Mouse (Mus musculus) heart, embryonic 14.5 days (tissue): Measurements from ENCODE around the gene Galnt3. TPM values are rescaled to one million over a fixed set of nuclear protein-coding genes. Genes with fewer than 3 reads are reported as not detected.

Experiments
- ATAC-seq: fragments of 200-750 bp; cut with Nextera tagmentation; 2 replicates; pipeline ENCODE4 v1.8.0; 2017; ENCODE audit warnings: low read depth, moderate TSS enrichment; ENCODE audit not compliant: insufficient number of reproducible peaks, insufficient read depth, low FRiP score
- H3K27ac ChIP-seq, 2 experiments: fragments of 200-500 bp in 1 of 2; fragments of 300-500 bp in 1 of 2; sonication (generic) in 1 of 2; replicated peaks in 1 of 2; 2 replicates each; pipeline ENCODE4 v1.5.1; 2012 to 2014; ENCODE audit warnings: low read depth in 2 of 2, low read length in 2 of 2, control low read depth in 1 of 2, mild to moderate bottlenecking in 1 of 2, mixed read lengths in 1 of 2; ENCODE audit not compliant: control insufficient read depth in 1 of 2, insufficient read depth in 1 of 2
- H3K27me3 ChIP-seq: fragments of 300-500 bp; sonication (generic); 2 replicates; pipeline ENCODE4 v1.6.1; 2014; ENCODE audit warnings: mild to moderate bottlenecking, low read length, control low read depth; ENCODE audit not compliant: control insufficient read depth, insufficient read depth
- H3K36me3 ChIP-seq: fragments of 300-500 bp; sonication (generic); 2 replicates; pipeline ENCODE4 v1.6.1; 2014; ENCODE audit warnings: mild to moderate bottlenecking, control low read depth, low read length, mixed read lengths; ENCODE audit not compliant: control insufficient read depth, insufficient read depth
- H3K4me1 ChIP-seq, 2 experiments: fragments of 200-500 bp in 1 of 2; fragments of 300-500 bp in 1 of 2; sonication (generic) in 1 of 2; 2 replicates each; pipeline ENCODE4 v1.6.1; 2012 to 2014; ENCODE audit warnings: low read length in 2 of 2, control low read depth in 1 of 2, mixed read lengths in 1 of 2; ENCODE audit not compliant: control insufficient read depth in 2 of 2, insufficient read depth in 2 of 2
- H3K4me2 ChIP-seq: fragments of 300-500 bp; sonication (generic); 2 replicates; pipeline ENCODE4 v1.6.1; 2014; ENCODE audit warnings: mild to moderate bottlenecking, low read length
- H3K4me3 ChIP-seq, 2 experiments: fragments of 200-500 bp in 1 of 2; fragments of 300-500 bp in 1 of 2; sonication (generic) in 1 of 2; 2 replicates each; pipeline ENCODE4 v1.5.1; 2012 to 2014; ENCODE audit warnings: low read length in 2 of 2, mild to moderate bottlenecking in 2 of 2, control low read depth in 1 of 2, low read depth in 1 of 2, moderate library complexity in 1 of 2; ENCODE audit not compliant: control insufficient read depth in 1 of 2, insufficient read depth in 1 of 2
- H3K9ac ChIP-seq: fragments of 300-500 bp; sonication (generic); 2 replicates; pipeline ENCODE4 v1.6.1; 2014; ENCODE audit warnings: mild to moderate bottlenecking, low read length
- H3K9me3 ChIP-seq: fragments of 300-500 bp; sonication (generic); 2 replicates; pipeline ENCODE4 v1.6.1; 2016; ENCODE audit warnings: low read length, control low read depth; ENCODE audit not compliant: control insufficient read depth
- WGBS: fragments of 180-500 bp; shearing (Covaris S2); extraction: QIAGEN DNeasy Blood & Tissue Kit; methylation state at CpG from one replicate; pipeline ENCODE4 v1.1.7; 2014; 5-methylcytosine and 5-hydroxymethylcytosine counted together
- polyA plus RNA-seq: library from polyadenylated mRNA; unstranded; fragments of >200 nt; fragmentation: Nextera tagmentation; extraction: Ambion mirVana; gene quantifications from 2 replicates; pipeline ENCODE4 v1.2.1, GENCODE M21; 2014

Gene Galnt3
- polyA plus RNA-seq, 1 experiment from 2014 or later: 0.45 TPM

DNA sequence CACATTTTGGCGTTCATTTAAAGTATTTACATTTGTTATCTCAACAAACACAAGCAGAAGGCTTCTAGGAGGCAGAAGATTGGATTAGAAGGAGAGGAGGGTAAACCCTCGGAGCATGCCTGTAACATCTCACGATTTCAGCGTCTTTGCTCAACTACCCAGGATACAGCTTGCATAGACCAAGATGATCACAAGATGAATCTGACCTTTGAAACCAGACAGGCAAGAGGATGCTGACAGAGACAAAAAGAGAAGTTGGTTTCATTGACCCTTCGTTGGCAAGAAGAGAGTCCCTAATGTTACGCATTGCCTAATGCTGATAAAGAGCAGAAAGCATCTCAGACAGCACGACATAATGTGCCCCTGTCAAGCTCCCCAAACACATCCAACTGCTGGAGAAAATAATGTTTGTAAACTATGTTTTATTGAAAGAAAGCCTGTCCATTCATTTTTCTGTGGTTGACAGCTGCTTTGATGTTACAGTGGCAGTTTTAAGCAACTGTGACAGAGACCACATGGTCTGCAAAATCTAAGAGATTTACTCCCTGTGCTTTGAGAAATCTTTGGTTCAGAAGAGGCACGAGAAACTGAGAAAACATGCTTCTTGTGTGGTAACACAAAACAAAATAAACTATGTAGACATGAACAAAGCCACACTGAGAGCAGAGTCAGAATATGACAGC lies 7.2 kb upstream of the Galnt3 start:
- H3K4me1 ChIP-seq: no peaks in the 10 kb centered on the region
- ATAC-seq: no peak
- H3K27me3 ChIP-seq: peaks cover 3% of the 10 kb centered on the region; the same call in 1 of the 2 replicates
- no peak overlapping the region for H3K4me3 ChIP-seq
- no peak overlapping the region for H3K9ac ChIP-seq
- no peak overlapping the region for H3K27ac ChIP-seq
- H3K4me2 ChIP-seq: no peak overlapping the region
- H3K9me3 ChIP-seq: no peaks in the 10 kb centered on the region
- H3K36me3 ChIP-seq: no peaks in the 10 kb centered on the region
- 46% methylated on average over 8 of the region's 8 CpGs for WGBS

DNA sequence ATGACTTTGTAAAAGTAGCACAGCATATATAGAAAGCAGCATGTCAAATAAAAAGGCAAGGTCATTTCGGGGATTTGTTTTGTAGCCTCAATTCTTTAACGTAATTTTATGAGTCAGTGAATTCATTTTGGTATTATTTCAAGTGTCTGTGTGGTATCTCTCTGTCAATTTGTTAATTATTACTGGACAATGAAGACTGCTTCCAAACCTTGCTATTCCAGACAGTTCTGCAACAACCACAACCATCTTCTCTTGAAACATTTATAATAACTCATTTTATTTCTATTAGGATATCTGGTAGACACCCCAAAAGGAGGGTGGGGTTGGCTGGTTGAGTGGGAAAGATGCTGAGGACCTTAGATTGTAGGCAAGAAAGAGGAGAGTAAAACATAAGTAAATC lies 4.1 kb upstream of the Galnt3 start:
- no peak for ATAC-seq
- peaks cover 27% of the 10 kb centered on the region for H3K27me3 ChIP-seq

DNA sequence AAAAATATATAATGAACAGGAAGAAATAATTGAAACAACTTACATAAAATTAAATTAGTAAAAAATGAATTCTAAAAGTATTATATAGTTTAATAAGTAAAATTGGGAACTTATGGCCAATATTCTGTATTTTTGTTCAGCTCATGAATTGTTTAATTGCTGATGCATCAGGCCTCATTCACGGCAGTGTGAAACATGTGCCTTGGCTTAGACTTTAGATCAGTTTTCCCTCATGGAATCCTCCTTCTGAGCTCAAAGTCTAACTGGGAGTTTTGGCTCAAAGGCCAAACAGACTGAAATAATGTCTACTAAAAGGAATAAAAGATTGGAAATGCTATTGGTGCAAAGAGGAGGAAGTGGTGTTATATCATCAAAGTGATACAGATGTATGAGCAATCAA lies 2.7 kb upstream of the Galnt3 start:
- no peaks in the 10 kb centered on the region for H3K9me3 ChIP-seq
- WGBS: 84% methylated on average over 1 of the region's 1 CpGs
- H3K4me1 ChIP-seq: peaks cover 0 to 4% of the 10 kb centered on the region in 2 experiments; a peak in 2 of 4 replicates
- no peaks in the 10 kb centered on the region for H3K36me3 ChIP-seq
- H3K9ac ChIP-seq: no peak overlapping the region
- ATAC-seq: no peak
- no peak overlapping the region for H3K4me3 ChIP-seq
- H3K27ac ChIP-seq: no peak overlapping the region
- H3K4me2 ChIP-seq: no peak overlapping the region
- peaks cover 34% of the 10 kb centered on the region for H3K27me3 ChIP-seq

More for the DNA sequence above, 4.1 kb upstream of the Galnt3 start:
- Histone ChIP-seq H3K27ac (no peak overlapping the region), H3K9me3 (no peaks in the 10 kb centered on the region), H3K4me2 (no peak overlapping the region), H3K9ac (no peak overlapping the region), H3K4me3 (no peak overlapping the region), H3K36me3 (no peaks in the 10 kb centered on the region), H3K4me1 (peaks cover 0 to 4% of the 10 kb centered on the region in 2 experiments; a peak in 2 of 4 replicates)
- WGBS: 80% methylated on average over 2 of the region's 2 CpGs

DNA sequence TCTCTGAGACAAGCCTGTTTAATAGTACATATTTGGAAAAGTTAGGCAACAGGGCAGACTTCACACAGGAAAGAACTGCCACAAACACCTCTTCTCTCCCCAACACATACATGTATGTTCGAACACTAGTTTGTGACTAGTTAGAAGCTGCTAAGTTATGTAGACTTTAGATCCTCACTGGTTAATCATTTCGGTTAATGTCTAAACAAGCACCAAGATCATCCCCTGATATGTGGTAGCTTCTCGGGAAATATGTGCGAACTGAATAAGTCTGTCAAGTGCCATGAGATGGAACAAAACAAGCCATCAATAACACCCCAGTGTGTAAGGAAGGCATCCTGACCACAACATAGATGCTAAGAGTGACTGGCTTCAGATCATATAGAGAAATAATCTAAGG lies 2.1 kb upstream of the Galnt3 start:
- H3K4me2 ChIP-seq: no peak overlapping the region
- H3K36me3 ChIP-seq: no peaks in the 10 kb centered on the region
- peaks cover 40% of the 10 kb centered on the region for H3K27me3 ChIP-seq
- no peak for ATAC-seq
- 80% methylated on average over 4 of the region's 4 CpGs for WGBS
- no peak overlapping the region for H3K9ac ChIP-seq
- no peak overlapping the region for H3K27ac ChIP-seq
- H3K4me3 ChIP-seq: no peak overlapping the region
- H3K9me3 ChIP-seq: no peaks in the 10 kb centered on the region
- peaks cover 0 to 4% of the 10 kb centered on the region in 2 experiments; a peak in 2 of 4 replicates for H3K4me1 ChIP-seq

DNA sequence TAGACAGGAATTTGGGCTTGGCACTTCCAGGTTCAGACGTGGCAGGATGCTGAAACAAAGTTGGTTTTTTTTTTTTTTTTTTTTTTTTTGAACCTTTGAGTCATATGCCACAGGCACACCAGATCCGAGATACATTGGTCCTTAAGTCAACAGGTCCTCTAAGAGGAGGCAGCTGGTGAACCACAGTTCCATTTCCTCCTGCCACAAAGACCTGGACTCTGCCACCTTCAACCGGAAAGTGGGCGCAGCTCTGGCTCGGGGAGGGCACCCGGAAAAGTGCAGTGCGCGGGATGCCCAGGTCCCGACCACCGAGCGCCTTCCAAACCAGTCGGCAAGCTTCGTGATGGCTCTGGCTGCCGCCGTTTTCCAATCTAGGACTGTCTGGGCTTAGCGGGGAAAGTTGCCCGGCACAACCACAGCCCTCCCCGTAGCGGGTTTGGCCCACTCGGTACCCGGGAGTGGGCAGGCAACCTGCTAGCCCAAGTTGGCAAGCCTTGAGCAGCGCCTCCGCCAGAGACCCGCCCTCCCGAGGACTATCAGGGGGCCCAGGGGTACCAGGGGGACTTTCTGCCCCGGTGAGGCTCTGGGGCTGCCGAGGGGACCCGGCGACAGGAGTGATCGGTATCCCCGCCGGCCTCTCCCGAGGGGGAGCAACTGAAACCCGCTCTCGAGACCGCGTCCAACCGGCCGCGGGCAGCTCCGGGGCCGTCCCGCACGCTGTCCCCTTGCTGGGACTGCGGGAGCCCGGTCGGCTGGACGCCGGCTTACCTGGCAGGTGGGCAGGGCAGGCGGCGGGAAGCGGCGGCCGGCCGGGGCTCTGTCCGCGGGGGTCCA lies 821 bp downstream of the Galnt3 start:
- Histone ChIP-seq H3K27ac (no peak overlapping the region), H3K9ac (peak overlapping the region; percentile 35), H3K4me3 (peak overlapping the region; percentile 51 to 68), H3K9me3 (no peaks in the 10 kb centered on the region), H3K36me3 (no peaks in the 10 kb centered on the region), H3K27me3 (peaks cover 43% of the 10 kb centered on the region), H3K4me2 (peak overlapping the region; percentile 100), H3K4me1 (peaks cover 0 to 4% of the 10 kb centered on the region in 2 experiments; a peak in 2 of 4 replicates)
- ATAC-seq: no peak
- under 1% methylated on average over 50 of the region's 57 CpGs for WGBS

DNA sequence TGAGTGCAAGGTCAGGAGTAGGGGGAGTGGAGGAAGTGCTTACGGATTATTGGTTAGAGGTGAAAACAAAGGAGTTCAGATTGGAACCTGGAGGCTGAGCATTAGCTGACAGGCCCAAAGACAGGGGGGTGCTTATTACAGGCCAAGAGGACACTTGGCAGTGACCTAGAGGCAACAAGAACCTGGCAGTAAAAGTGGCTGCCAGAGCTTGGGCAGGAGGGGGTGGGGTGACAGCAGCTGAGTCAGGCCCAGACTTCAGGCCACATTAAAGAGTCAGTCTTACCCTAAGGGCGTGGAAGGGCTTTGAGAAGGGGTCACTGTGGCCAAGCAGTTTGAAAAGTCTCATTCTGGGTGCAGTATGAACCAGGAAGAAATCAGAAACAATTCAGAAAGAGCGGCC lies 7.1 kb downstream of the Galnt3 start:
- H3K27me3 ChIP-seq: peaks cover 11% of the 10 kb centered on the region
- no peak overlapping the region for H3K9ac ChIP-seq
- 64% methylated on average over 3 of the region's 3 CpGs for WGBS
- no peak overlapping the region for H3K4me3 ChIP-seq
- H3K4me1 ChIP-seq: peaks cover 0 to 2% of the 10 kb centered on the region in 2 experiments; a peak in 3 of 4 replicates
- no peak for ATAC-seq
- no peak overlapping the region for H3K27ac ChIP-seq
- H3K4me2 ChIP-seq: no peak overlapping the region
- H3K9me3 ChIP-seq: no peaks in the 10 kb centered on the region
- no peaks in the 10 kb centered on the region for H3K36me3 ChIP-seq

DNA sequence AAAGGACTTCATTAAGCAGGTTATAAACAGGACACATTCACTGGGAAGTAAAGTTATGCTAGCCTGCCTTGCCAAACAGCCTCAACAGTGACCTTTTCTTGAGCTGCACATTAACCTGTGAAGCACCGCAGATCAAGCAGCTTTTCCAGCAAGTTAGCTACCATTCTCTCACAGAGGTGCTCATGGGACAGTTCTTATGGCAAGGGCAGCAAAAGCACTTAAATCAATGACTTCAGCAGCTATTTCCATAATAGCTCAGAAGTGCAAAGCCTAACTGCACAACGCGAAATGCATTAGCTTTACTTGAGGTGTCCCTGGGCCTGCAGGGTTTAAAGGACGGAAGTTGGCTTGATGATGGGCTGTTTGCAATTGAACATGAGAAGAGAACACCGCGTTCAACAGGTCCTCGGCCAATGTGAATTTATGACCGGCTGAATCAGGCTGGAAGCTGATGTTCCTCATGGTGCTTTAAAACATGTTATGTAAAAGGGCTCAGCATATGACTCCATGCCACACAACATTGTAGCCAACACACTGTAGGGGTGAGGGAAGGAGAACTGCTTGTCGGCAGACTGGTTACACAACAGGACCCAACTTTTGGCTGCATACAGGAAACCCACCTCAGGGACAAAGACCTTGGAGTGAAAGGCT lies 16.8 kb downstream of the Galnt3 start:
- Histone ChIP-seq H3K4me3 (no peak overlapping the region), H3K4me2 (no peak overlapping the region), H3K9me3 (no peaks in the 10 kb centered on the region), H3K27ac (no peak overlapping the region), H3K4me1 (no peaks in the 10 kb centered on the region), H3K36me3 (no peaks in the 10 kb centered on the region), H3K27me3 (no peaks in the 10 kb centered on the region), H3K9ac (no peak overlapping the region)
- ATAC-seq: no peak
- WGBS: 93% methylated on average over 9 of the region's 9 CpGs
